ENCODE assay signal across 18 mouse cellular contexts in genomic region chr4:143985165-143985564, GRCm38 (mm10). TPM values are rescaled to one million over a fixed set of nuclear protein-coding genes. Genes with fewer than 3 reads are reported as not detected.
A peak's percentile ranks its signal among the peaks of the same experiment; 100 is the strongest.
DNase-seq lines count a peak whose midpoint lies in the region; TF ChIP-seq lines count a peak whose summit lies in the region.
"Not testable (repeated sequence)": the region's sequence is repeated elsewhere in the genome, so short reads cannot be mapped to it uniquely, and the experiment has no call there.
"Had no signal": no experiment of that assay in that cellular context is flagged by ENCODE, and none has a peak within 500 bp of the region (broad histone marks: within the 10 kb centered on the region; RNA-seq: fewer than 3 reads in every experiment).

No protein-coding gene starts in this region.

- not testable (repeated sequence) for H3K4me3 ChIP-seq in layer of hippocampus, adult 2 months; left cerebral cortex, adult 2 months

- intact Hi-C loops in heart, postnatal 10 days (cut with DNase I); left cerebral cortex, adult 2 months (cut with DNase I): not testable (repeated sequence)

- peak; percentile 5 for DNase-seq in adrenal gland, adult 8-10 months
- peak; percentile 5 to 7 for DNase-seq in frontal cortex, postnatal 14 days (ENCODE audit: low spot score in 2 of 2)
- DNase-seq in heart, postnatal 10 days, result peak; percentile 12 to 22
- peak; percentile 5 to 10 for DNase-seq in layer of hippocampus, adult 2 months (ENCODE audit: low spot score in 2 of 2)
- DNase-seq in left cerebral cortex, adult 2 months (ENCODE audit: extremely low spot score in 1 of 2, low spot score in 2 of 2), result peak; percentile 11 to 13
- peak; percentile 17 for DNase-seq in lung, postnatal 25 days (ENCODE audit: low spot score)
- peak; percentile 21 to 26 for DNase-seq in right cerebral cortex, postnatal 10 days (ENCODE audit: low spot score in 2 of 2)
- peak; percentile 22 for DNase-seq in urinary bladder, adult 2 months (ENCODE audit: low spot score)

- not testable (repeated sequence) for H3K27ac ChIP-seq in layer of hippocampus, adult 2 months; left cerebral cortex, adult 2 months

- not testable (repeated sequence) for TF ChIP-seq CTCF in layer of hippocampus, adult 2 months (conservative IDR thresholded peaks at IDR 0.05); left cerebral cortex, adult 2 months (IDR thresholded peaks at IDR 0.05)

RNA-seq across cellular contexts. Expression of gene Pramef17, which starts 9.0 kb away (rescaled TPM):
- total RNA-seq in adrenal gland, adult 8-10 months (2022), result not detected
- not detected for total RNA-seq in heart, postnatal 10 days (2021)
- total RNA-seq in layer of hippocampus, adult 2 months (2021), result not detected
- total RNA-seq in left cerebral cortex, adult 2 months (2021), result not detected
- not detected in 2 replicates for polyA plus RNA-seq in urinary bladder, adult 2 months (2012; rRNA removed)
- total RNA-seq: gastrocnemius, postnatal 4 days; hindbrain, postnatal 0 days; left cerebral cortex, postnatal 4 days had no signal
- polyA plus RNA-seq: forebrain, embryonic 15.5 days; heart, postnatal 0 days; hindbrain, postnatal 0 days; kidney, embryonic 15.5 days; liver, embryonic 12.5 days; macrophage; midbrain, embryonic 13.5 days; spleen, adult 2 months had no signal

RNA-seq across cellular contexts. Expression of gene Gm13101, which starts 18.4 kb away (rescaled TPM):
- not detected for total RNA-seq in adrenal gland, adult 8-10 months (2022)
- total RNA-seq in heart, postnatal 10 days (2021), result not detected
- not detected for total RNA-seq in layer of hippocampus, adult 2 months (2021)
- total RNA-seq in left cerebral cortex, adult 2 months (2021), result not detected
- not detected in 2 replicates for polyA plus RNA-seq in urinary bladder, adult 2 months (2012; rRNA removed)
- total RNA-seq: gastrocnemius, postnatal 4 days; hindbrain, postnatal 0 days; left cerebral cortex, postnatal 4 days had no signal
- polyA plus RNA-seq: forebrain, embryonic 15.5 days; heart, postnatal 0 days; hindbrain, postnatal 0 days; kidney, embryonic 15.5 days; liver, embryonic 12.5 days; macrophage; midbrain, embryonic 13.5 days; spleen, adult 2 months had no signal

RNA-seq across cellular contexts. Expression of gene Pramef25, which starts 34.3 kb away (rescaled TPM):
- total RNA-seq in adrenal gland, adult 8-10 months (2022), result not detected
- total RNA-seq in heart, postnatal 10 days (2021), result not detected
- not detected for total RNA-seq in layer of hippocampus, adult 2 months (2021)
- total RNA-seq in left cerebral cortex, adult 2 months (2021), result not detected
- polyA plus RNA-seq in urinary bladder, adult 2 months (2012; rRNA removed), result not detected in 2 replicates
- total RNA-seq: gastrocnemius, postnatal 4 days; hindbrain, postnatal 0 days; left cerebral cortex, postnatal 4 days had no signal
- polyA plus RNA-seq: forebrain, embryonic 15.5 days; heart, postnatal 0 days; hindbrain, postnatal 0 days; kidney, embryonic 15.5 days; liver, embryonic 12.5 days; macrophage; midbrain, embryonic 13.5 days; spleen, adult 2 months had no signal
